Mouse (Mus musculus): ENCODE measurements at regions not wholly inside any gene's neighbourhood (a gene's known extent, or its start where the extent isn't known, plus 50 kb on each side); places are given as distances from the start of the nearest gene placed in this dataset.

GRCm38 (mm10) chr13:107808961-107809360 lies 235.3 kb upstream of the Smim15 start:
- TF ChIP-seq CTCF (IDR thresholded peaks at IDR 0.05; ENCODE audit: borderline replicate concordance, extremely low read depth, insufficient read depth, insufficient read length) (no peak), POLR2A (IDR thresholded peaks at IDR 0.05; ENCODE audit: borderline replicate concordance, extremely low read depth, insufficient read depth, insufficient read length, poor library complexity, severe bottlenecking) (no peak)

Measured in brain, embryonic 14.5 days (tissue).